Mouse (Mus musculus) monocyte, adult 2 months (primary cell): ENCODE results near the gene Rnf216.

Experiments used
- DNase-seq, 2 experiments: peaks; one replicate each; pipeline ENCODE4 v3.0.0; 2022; ENCODE audit warnings: low spot score in 2 of 2, low read depth in 1 of 2

Rnf216 gene

GRCm38 (mm10) chr5:143055501-143056125 lies 57.2 kb downstream of the Rnf216 start:
- DNase-seq = peak; percentile 12 to 24

GRCm38 (mm10) chr5:143054703-143055102 lies 58.1 kb downstream of the Rnf216 start:
- DNase-seq = no peak

DNA sequence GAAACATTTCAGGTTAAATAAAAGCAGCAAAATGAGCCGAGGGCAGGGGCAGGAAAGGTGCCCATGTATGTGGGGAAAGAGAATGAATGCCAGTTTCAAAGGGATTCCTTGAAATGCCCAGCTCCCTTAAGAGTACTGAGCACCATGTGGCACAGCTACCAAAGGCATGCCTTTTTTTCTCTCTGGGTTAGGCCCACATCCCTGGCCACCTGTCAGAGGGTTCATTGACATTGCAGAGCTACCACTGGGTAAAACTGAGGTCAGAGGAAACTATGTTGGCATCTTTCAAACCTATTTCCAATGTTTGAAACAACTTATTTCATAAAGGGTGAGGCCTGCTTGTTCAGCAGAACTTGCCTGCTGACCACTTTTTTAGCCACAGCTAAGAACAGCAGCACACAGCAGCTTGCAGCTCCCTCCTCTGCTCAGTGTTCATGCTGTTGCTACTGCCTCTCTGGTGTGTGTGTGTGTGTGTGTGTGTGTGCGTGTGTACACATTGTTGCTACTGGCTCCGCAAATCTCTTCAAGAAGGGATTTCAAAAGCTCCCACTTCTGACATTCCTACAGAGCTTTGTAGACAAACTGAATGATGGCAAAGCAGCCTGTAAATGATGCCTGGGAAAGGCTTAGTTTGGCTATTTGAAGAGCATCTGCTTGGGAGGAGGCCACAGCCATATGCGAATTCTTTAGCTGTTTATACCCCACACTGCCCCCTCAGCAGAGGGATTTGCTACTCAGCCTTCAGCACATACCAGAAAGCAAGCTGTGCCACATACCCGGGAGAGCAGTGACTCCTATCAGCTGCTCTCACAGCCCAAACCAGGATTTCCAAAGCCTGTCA lies 59.4 kb downstream of the Rnf216 start:
- DNase-seq = no peak

GRCm38 (mm10) chr5:143052677-143053076 lies 60.1 kb downstream of the Rnf216 start:
- DNase-seq = no peak

DNA sequence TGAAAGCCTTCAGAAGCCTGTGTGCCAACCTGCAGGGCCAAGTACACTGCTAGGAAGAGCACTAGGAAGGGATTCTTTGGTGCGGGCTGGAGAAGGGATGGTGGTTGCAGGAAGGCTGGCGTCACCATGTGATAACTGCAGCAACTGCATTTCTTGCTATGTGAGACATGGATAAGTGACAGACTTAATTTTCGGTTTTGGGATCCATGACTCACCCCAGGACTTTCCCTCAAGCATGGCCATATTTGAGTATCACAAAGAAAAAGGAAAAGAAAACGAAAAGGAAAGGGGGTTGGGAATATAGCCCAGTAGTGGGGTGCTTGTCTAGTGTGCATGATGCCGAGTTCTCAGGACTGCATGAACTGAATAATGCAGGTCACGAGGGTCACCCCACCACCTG lies 60.9 kb downstream of the Rnf216 start:
- DNase-seq = no peak

GRCm38 (mm10) chr5:143050273-143050672 lies 62.5 kb downstream of the Rnf216 start:
- no peak for DNase-seq

GRCm38 (mm10) chr5:143049746-143050145 lies 63.0 kb downstream of the Rnf216 start:
- no peak for DNase-seq

GRCm38 (mm10) chr5:143049013-143049385 lies 63.8 kb downstream of the Rnf216 start:
- no peak for DNase-seq

GRCm38 (mm10) chr5:143048232-143049012 lies 64.4 kb downstream of the Rnf216 start:
- DNase-seq = no peak

- DNase-seq = no peak
These were observed 65.2 kb downstream of the Rnf216 start for GRCm38 (mm10) chr5:143047586-143047985.

GRCm38 (mm10) chr5:143043902-143044301 lies 68.9 kb downstream of the Rnf216 start:
- DNase-seq = no peak

- DNase-seq = no peak
These were observed 69.5 kb downstream of the Rnf216 start for GRCm38 (mm10) chr5:143043285-143043684.

DNA sequence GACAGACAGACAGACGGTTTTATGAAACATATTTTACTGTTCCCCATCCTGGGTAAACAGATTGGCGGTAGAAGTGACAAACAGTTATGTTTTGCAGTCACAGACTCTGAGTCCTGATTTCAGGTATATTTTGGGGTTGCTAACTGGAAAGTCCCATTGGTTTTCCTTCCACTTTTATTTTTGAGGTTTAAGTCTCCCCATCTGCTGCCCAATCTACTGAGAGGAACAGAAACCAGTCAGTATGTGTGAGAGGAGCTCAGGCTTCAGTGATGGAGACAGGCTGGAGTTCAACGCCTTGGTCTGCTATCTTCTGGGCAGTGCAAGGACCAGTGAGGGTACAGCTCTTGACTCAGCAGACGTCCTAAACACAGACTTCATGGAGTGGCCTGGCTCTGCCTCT lies 74.0 kb downstream of the Rnf216 start:
- peak in 1 of 2 experiments; percentile 16 for DNase-seq

GRCm38 (mm10) chr5:143037201-143037600 lies 75.6 kb downstream of the Rnf216 start:
- DNase-seq = no peak

- no peak for DNase-seq
These were observed 76.7 kb downstream of the Rnf216 start for GRCm38 (mm10) chr5:143036052-143036451.

GRCm38 (mm10) chr5:143035271-143035670 lies 77.5 kb downstream of the Rnf216 start:
- no peak for DNase-seq

DNA sequence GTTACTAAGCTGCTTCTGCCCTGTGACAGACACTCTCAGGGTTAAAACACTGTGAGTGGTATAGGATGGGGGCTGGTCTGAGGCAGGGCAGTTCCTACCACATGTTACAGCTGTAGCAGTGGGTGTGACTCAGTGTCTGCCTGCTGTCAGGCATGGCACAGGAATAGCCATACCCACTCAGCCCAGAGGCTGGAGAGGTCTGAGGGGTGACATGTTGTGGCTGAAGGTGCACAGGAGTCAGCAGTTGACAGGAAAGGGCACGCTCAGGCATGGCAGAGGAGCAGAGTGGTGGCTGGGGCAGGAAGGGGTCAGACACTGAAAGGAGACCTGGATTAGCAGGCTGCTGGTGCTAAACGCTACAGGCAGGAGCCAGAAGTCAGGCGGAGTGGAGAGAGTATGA lies 78.7 kb downstream of the Rnf216 start:
- DNase-seq = no peak

DNA sequence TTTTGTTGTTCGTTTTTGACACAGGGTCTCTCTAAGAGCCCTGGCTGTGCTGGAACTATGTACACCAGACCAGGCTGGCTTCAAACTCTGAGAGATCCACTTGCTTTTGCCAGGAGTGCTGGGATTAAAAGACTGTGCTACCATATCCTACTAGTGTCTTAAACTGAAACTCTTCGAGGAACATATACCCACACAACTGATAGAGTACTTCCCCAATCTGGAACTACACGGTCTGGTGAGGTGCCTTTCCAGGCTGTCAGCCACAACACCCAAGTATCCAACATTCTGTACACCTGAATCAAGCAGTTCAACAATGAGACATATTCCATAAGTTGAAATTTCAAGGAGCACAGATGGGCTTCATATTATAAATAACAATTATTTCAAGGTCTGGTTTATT lies 79.5 kb downstream of the Rnf216 start:
- no peak for DNase-seq

- no peak for DNase-seq
These were observed 80.1 kb downstream of the Rnf216 start for GRCm38 (mm10) chr5:143032639-143033146.

- DNase-seq = no peak
These were observed 81.1 kb downstream of the Rnf216 start for GRCm38 (mm10) chr5:143031681-143032080.

DNA sequence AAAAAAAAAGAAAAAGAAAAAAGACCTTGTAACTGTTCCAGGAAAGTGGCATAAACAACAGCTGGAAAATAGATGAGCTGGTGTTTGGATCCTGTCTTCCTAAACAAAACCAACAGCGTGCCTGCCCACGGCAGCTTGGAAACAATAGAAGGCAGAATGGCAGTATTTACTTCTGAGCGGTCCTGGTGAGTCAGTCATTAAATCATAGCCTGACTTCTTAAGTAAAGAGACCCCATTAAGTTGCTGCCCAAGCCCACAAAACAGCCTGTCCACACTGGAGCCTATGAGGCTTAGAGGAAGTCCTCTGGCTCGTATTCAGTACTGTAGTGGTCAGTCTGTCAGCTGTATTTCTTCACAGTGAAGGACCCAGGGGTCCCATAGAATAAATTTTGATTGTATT lies 81.6 kb downstream of the Rnf216 start:
- no peak for DNase-seq

DNA sequence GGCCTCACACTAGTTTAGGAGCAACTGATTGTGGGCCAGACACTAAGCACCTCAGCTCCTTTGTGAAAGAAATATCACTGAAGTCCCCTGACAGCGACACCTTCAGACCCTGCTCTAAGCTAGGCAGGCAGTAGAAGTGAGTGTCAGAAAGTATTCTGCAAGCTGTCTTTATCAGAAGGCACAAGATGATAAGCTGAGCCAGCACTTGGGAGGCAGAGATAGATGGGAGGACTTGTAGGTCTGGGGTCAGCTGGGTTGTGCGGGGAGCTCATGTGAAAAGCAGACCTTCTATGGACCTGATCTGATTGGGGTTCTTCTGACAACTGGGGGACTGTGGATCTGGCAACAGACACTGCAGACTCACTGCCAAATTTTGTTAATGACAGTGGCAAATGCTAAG lies 88.9 kb downstream of the Rnf216 start:
- no peak for DNase-seq
